Mouse (Mus musculus) urinary bladder, postnatal 25 days (tissue): ENCODE results near the gene Nme7.
A peak's percentile ranks its signal among the peaks of the same experiment; 100 is the strongest.

Source experiments
- DNase-seq: peaks from one replicate; pipeline ENCODE4 v3.0.0; 2022; ENCODE audit warnings: low spot score

Nme7 gene

GRCm38 (mm10) chr1:164436749-164437148 is 132.8 kb downstream of the Nme7 start:
- DNase-seq, result no peak

DNA sequence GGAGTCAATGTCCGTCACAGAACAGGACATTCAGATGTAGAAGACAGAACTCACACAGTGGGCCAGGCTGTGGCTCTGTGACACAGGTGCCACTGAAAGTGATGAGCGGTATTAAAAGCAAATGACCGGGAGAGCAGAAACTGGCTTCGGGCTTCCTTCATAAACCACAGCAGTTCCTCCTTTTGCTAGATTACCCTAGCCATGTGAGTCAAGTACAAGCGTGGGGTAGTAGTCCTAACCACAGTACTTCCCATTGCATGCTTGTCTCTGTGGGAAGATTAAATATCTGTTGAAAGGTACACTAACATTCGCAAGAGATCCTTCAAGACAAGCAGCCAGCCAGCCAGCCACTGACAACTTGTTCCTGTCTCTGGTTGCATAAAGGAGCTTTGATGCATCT is 136.3 kb downstream of the Nme7 start:
- DNase-seq, result no peak

- no peak for DNase-seq
Observed at GRCm38 (mm10) chr1:164440708-164441407, 136.9 kb downstream of the Nme7 start.

GRCm38 (mm10) chr1:164441408-164441974 is 137.6 kb downstream of the Nme7 start:
- no peak for DNase-seq

DNA sequence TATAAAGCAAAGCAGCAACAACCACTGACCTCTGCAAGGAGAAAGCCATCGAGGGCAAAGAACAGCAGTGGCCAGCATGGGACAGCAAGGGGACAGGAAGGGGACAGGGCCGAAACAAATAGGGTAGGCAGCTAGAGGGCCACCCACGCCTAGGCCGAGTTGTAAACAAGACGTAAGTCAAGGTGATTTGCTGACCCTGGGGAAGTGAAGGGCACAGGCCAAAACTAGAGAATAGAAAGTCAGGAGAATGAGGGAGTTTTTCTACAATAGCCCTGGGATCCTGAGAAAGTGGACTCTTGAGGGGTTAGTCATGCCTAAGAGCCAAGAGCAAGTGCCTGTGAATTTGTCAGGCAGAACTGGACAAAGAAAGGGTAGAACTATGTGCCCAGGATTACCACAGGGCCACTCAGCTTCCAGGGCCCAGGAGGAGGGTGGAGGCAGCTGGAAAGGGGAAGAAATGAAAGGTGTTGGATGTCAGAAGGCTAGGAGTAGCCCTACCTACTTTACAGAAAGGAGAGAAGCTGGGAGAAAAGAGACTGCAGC is 141.8 kb downstream of the Nme7 start:
- no peak for DNase-seq

GRCm38 (mm10) chr1:164446535-164446934 is 142.6 kb downstream of the Nme7 start:
- DNase-seq, result no peak

DNA sequence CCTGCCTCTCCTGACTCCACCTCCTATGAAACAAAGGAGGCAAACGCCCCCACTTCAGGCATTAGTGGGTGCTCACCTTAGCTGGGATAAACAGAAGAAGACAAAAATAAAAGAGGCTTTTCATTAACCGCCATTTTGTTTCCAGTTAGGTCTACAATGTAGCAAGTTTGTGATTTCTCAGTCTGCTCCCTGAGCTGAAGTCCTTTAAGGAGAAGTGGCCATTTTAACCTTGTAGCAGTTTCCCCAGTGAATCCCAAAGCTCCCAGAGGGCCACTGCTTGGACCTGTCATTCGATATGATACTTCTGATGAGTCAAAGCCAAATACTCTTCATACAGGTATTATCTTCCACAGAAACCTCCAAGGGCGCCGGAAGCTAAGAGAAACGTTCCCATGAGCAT is 143.6 kb downstream of the Nme7 start:
- DNase-seq, result no peak

- DNase-seq, result no peak
Observed at GRCm38 (mm10) chr1:164449626-164450025, 145.7 kb downstream of the Nme7 start.

DNA sequence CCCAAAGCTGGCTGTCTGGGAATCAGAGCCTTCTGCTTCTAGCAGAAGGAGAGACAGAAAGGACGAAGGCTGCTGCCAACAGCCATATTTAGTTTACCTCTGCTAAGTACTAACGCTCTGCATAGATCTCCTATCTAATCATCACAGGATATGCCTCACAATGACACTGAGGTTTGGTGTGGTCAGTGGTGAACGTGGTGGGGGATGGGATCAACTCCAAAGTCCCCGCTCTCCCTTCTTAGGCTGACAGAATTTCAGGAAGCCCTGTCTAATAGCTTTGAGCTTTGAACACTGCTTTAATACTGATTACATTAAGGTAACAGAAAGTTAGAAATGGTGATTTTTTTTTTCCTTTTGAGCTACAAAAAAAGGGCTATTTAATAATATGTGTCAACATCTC is 146.3 kb downstream of the Nme7 start:
- no peak for DNase-seq

GRCm38 (mm10) chr1:164450644-164451043 is 146.7 kb downstream of the Nme7 start:
- no peak for DNase-seq

DNA sequence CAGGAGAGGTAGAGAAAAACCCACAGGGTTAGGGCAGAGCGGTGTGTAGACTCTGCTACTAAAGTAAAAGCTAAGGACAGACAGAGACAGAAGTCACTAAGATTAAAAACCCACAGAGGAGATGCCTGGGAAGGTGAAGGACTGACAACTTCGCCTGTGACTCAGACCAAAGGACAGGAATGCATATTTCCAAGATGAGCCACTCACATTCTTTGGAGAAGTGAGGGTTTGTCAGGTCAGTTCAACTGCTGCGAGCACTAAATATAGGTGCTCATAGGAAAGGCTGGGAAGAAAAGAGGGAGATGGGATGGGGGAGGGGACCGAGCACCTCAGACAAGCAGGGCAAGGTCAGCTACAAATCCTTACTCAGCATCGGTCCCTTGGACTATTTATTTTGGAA is 147.4 kb downstream of the Nme7 start:
- no peak for DNase-seq

DNA sequence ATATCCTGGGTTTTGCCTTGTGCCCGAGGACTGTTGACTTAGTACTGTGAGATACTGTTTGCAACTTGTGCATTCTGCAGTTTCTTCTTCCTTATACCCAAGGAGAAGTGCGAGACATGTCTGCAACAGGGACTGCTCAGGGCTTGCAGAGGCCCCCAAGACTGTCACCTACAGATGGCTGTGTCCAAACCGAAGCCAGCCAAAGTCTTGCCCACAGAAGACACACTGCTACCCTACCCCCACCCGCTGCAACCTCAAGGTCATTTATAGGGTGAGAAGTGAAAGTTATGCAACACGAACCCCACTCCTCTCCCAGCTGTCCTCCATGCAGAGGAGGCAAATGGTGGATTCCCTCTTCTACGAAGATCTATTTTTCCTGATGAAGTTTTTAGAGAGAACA is 148.7 kb downstream of the Nme7 start:
- no peak for DNase-seq

DNA sequence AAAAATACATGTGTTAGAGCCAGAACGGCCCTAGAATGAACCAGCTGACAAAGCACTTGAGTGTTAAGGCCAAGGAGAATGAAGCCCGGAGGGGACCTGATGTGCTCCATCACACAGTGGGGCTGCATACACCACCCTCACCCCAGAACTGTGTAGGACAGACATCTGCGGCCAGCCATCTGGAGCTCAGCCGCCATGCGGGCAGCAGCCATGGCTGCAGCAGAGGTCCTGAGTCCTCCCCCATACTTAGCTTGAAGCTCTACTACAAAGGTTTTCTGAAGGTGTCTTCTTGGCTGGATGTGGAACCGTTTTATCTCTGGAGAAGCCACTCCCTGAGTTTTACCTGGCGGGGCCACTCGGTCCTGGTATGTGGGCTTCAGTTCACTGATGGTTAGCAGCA is 149.2 kb downstream of the Nme7 start:
- no peak for DNase-seq

DNA sequence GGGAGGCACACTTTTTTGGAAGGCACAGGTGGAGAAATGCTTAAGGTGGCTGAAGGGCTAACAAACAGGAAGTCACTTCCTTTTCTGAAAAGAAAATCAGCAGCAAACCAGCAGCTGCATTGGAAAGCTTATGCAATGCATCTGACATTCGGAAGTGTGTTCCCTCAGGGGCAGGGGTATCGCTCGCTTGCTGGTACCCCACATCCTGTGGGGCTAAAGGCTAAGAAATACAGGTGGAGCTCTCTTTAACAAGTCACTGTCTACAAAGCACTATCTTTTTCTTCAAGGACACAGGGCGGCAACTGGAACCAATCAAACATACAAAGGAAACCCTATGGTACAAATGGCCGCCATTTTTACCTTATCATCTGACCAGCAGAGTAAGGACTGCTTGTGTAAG is 149.8 kb downstream of the Nme7 start:
- no peak for DNase-seq

DNA sequence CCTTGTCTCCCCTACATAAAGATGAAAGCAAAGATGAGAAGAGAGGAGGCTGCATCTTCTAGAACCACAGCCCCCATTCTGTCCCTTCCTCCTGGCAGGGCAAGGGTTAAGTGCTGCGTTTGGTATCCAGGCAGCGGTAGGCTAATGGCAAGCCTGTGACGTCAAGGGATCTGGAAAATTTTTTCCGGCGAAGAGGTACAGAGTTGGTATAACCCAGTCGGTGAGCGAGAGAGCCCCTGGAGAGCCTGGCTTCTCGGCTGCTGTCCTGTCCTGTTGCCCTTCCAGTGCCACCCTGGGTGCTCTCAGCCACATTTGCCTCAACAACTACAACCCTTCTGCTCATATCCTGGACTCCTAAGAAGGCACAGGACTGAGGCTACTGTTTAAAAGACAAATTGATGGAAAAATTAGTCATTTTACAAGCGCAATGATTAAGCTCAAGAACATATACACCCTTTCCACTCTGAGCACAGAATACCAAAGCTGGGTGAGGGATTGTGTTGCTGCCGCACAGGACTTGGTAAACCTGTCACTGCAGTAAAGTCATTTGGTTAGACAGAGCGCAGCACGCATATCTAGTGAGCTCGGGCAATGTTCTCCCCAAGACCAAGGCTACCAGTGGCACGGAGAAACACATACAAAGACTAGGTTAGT is 151.0 kb downstream of the Nme7 start:
- DNase-seq, result no peak

DNA sequence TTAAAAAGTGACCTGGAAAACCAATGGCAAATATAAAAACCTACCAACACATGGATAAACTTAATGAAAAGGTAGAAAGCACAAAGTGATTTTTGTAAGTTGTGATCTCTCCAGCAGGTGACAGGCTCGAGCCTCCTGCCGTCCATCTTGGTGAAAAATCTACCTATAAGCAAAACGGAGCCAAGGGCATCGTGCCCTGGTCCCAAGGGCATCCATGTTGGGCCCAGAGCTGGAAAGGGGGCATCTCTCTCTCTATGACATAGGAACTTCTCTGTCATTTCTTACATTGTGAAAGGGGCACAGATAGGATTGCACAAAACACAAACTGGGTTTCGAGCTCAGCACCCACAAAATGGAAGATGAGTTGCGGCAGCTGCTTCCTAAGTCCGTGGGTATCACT is 151.7 kb downstream of the Nme7 start:
- no peak for DNase-seq

DNA sequence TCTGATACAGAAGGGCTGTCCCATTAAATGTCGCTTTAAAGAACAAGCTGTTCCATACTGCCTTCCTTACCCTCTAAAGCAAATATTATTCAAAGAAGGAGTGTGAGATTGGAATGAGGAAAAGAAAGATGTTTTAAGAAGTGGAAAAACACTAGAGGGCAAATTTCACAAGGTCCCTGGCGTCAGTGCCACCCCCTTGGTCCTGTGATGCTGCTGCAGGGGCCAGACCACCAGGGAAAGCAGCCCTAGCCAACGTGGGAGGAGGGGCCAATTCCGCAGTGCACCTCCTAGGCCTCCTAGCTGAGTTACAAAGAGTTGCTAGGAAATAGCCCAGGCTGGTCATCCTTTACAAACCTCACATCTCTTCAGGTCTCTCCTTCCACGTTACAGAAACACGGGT is 152.1 kb downstream of the Nme7 start:
- DNase-seq, result no peak

- no peak for DNase-seq
Observed at GRCm38 (mm10) chr1:164456731-164457130, 152.8 kb downstream of the Nme7 start.

GRCm38 (mm10) chr1:164457531-164458244 is 153.8 kb downstream of the Nme7 start:
- peak; percentile 60 for DNase-seq

DNA sequence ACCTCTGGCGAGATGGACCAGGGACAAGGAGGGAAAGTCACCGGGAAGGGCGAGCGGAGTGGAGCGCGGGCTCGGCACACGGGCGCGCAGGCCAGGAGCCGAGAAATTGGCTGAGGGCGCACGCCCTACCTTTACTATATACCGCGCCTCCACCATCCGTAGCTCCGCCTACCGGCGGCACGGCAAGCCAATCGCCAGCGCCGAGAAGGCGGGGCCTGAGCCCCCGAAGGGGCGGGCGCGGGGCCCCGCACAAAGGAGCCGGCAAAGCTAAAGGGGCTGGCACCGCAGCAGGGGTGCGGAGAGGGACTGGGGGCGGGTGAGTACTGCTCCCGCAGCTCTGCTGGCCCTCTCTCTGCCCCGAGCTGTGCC is 154.3 kb downstream of the Nme7 start, which contains the start of gene Atp1b1:
Atp1b1 (minus strand) TSS at position 111 of the 369 bp plus-strand sequence.
- peak; percentile 78 for DNase-seq

DNA sequence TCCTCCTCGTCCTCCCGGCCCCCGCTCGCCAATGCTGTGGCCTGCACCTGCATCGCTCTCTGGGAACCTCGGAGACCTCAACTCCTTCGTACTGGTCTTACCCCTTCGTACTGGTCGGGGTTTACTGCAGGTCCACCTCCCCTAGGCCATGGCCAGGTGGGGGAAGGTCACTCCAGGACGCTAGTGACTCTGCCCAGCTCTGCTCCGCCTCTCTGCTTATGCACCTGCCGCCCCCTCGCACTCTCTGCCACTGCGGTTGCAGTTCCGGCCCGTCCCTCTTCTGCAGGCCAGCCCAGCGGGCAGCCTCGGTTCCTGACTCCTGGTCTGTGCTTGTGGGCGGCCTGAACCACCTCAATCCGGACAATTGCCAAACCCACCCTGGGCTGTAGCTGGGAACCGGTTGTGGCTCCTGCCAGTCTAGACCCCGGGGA is 154.7 kb downstream of the Nme7 start:
- no peak for DNase-seq

DNA sequence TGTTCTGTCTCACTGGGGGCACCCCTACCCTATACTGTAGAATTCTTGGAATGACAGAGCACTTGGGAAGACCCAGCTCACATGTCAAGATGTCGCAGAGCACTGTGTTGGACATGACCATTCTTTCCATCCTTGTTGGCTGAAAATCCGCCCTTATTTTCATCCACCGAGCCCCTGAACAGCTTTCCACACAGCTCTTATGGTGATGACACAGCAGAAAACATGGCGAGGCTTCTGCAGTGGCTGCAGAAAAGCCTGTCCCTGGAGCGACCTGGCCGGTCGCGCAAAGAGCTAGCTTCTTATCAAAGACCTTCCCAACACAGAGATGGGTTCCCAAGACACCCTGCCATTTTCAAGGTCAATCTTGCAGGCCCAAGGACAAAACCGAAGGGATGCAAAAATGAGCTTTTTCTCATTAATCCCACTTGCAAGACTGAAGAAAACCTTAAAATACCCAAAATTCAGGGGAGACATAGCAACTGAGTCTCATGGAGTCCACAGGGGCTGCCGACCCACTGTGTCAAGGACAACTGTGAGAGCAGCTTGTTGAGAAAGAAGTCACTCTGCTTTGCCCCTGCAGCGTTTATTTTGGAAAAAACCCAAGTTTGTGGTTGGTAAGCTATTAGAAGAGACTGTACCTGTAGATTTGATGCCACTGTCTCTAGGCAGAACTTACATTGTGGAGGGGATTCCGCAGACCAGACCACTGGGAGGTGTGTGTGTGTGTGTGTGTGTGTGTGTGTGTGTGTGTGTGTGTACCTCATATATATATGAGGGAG is 155.4 kb downstream of the Nme7 start:
- DNase-seq, result no peak
